Mouse (Mus musculus) intestine, postnatal 0 days (tissue): ENCODE measurements around the gene Srd5a2. TPM values are rescaled to one million over a fixed set of nuclear protein-coding genes. Genes with fewer than 3 reads are reported as not detected.
A peak's percentile ranks its signal among the peaks of the same experiment; 100 is the strongest.
"Not testable (repeated sequence)": the region's sequence is repeated elsewhere in the genome, so short reads cannot be mapped to it uniquely, and the experiment has no call there.

Source experiments
- ATAC-seq: fragments of 200-750 bp; cut with Nextera tagmentation; 2 replicates; pipeline ENCODE4 v1.8.0; 2017; ENCODE audit warnings: mild to moderate bottlenecking, moderate TSS enrichment, moderate library complexity
- H3K27ac ChIP-seq: fragments of 300-500 bp; sonication (generic); 2 replicates; pipeline ENCODE4 v1.5.1; 2014; ENCODE audit warnings: mild to moderate bottlenecking, low read depth, low read length, moderate library complexity
- H3K27me3 ChIP-seq: fragments of 300-500 bp; sonication (generic); replicated peaks from 2 replicates; pipeline ENCODE4 v1.6.1; 2014; ENCODE audit warnings: low read length, mixed read lengths; ENCODE audit not compliant: control insufficient read depth, insufficient read depth
- H3K36me3 ChIP-seq: fragments of 300-500 bp; sonication (generic); 2 replicates; pipeline ENCODE4 v1.6.1; 2014; ENCODE audit warnings: mild to moderate bottlenecking, moderate library complexity; ENCODE audit not compliant: control insufficient read depth, insufficient read depth
- H3K4me1 ChIP-seq: fragments of 300-500 bp; sonication (generic); replicated peaks from 2 replicates; pipeline ENCODE4 v1.6.1; 2014; ENCODE audit warnings: antibody characterized with exemption, low read length, mixed read lengths; ENCODE audit not compliant: control insufficient read depth, insufficient read depth
- H3K4me2 ChIP-seq: fragments of 300-500 bp; sonication (generic); replicated peaks from 2 replicates; pipeline ENCODE4 v1.6.1; 2014; ENCODE audit warnings: low read depth, mild to moderate bottlenecking, moderate library complexity
- H3K4me3 ChIP-seq: fragments of 300-500 bp; sonication (generic); 2 replicates; pipeline ENCODE4 v1.5.1; 2014; ENCODE audit warnings: low read depth, low read length
- H3K9ac ChIP-seq: fragments of 300-500 bp; sonication (generic); 2 replicates; pipeline ENCODE4 v1.6.1; 2014; ENCODE audit warnings: mild to moderate bottlenecking, low read depth, low read length
- H3K9me3 ChIP-seq: fragments of 300-500 bp; sonication (generic); 2 replicates; pipeline ENCODE4 v1.6.1; 2016; ENCODE audit warnings: mixed run types; ENCODE audit not compliant: control insufficient read depth
- CTCF ChIP-seq: sonication (generic); IDR thresholded peaks from 2 replicates; pipeline ENCODE4 v1.5.1; 2016; ENCODE audit warnings: low read depth, mild to moderate bottlenecking, control low read depth, antibody characterized with exemption, moderate library complexity
- WGBS: fragments of 180-500 bp; shearing (Covaris S2); extraction: QIAGEN DNeasy Blood & Tissue Kit; methylation state at CpG from one replicate; pipeline ENCODE4 v1.1.7; 2014; 5-methylcytosine and 5-hydroxymethylcytosine counted together
- polyA plus RNA-seq: library from polyadenylated mRNA; unstranded; fragments of >200 nt; fragmentation: Nextera tagmentation; extraction: Ambion mirVana; gene quantifications from 2 replicates; pipeline ENCODE4 v1.2.1, GENCODE M21; 2015

Gene Srd5a2
- polyA plus RNA-seq, 1 experiment from 2014 or later = not detected

DNA sequence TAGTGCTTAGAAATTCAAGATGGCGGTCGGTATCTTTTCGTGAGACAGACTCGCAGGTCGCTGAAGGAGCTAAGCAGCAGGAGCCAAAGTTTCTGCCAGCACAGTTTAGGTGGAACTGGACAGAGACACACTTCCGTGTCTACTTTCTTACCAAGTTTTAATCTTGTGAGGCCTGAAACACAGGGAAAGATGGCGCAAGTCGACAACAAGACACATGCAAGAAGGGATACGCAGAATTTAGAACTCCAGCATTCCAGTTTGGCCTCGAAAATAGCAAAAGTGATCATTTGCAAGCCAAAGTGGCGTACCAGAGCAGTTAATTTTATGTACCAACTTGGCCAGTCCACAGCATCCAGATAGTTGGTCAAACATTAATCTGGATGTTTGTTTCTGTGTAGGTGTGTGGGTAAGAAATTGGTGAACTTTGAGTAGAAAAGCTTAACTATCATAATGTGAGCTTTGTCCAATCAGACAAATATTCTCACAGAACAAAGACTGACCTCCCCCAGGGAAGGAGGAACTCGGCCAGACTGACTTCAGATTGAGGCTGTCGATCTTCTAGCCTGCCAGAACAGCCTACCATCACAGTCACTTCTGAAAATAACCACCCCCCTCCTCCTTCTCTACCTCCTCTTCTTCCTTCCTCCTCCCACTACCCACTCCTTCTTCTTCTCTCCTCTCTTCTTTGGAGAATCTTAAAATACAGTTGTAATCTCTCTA is 31.2 kb upstream of the Srd5a2 start:
- no peak overlapping the region for H3K27ac ChIP-seq
- no peak overlapping the region for H3K4me3 ChIP-seq
- no peak overlapping the region for H3K4me2 ChIP-seq
- 81% methylated on average over 13 of the region's 13 CpGs for WGBS
- H3K9me3 ChIP-seq = no peaks in the 10 kb centered on the region
- TF ChIP-seq CTCF = no peak
- no peaks in the 10 kb centered on the region for H3K27me3 ChIP-seq
- no peaks in the 10 kb centered on the region for H3K4me1 ChIP-seq
- H3K36me3 ChIP-seq = no peaks in the 10 kb centered on the region
- H3K9ac ChIP-seq = no peak overlapping the region
- no peak for ATAC-seq

DNA sequence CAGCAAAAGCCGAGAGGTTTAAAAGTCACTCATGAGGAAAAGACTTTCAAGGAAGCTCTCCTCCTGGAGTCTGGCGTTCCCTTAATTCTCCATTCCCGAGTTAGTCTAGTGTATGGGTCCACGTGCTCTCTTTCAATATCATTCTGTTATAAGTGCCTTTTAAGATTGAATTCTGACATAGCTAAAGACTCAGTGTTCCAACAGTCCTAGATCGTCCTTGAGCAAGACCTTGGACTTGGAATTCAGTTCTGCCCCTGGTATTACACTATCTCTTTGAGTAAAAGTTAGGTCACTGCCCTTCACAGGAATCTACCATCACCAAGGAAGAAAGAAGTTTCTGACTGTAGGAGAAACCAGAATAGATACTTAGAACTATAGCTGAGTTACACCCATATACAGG is 25.4 kb upstream of the Srd5a2 start:
- H3K4me2 ChIP-seq, ATAC-seq, H3K4me3 ChIP-seq, H3K36me3 ChIP-seq, H3K27ac ChIP-seq, H3K27me3 ChIP-seq, H3K9ac ChIP-seq, H3K9me3 ChIP-seq, H3K4me1 ChIP-seq: not testable (repeated sequence)
- 91% methylated on average over 5 of the region's 5 CpGs for WGBS

DNA sequence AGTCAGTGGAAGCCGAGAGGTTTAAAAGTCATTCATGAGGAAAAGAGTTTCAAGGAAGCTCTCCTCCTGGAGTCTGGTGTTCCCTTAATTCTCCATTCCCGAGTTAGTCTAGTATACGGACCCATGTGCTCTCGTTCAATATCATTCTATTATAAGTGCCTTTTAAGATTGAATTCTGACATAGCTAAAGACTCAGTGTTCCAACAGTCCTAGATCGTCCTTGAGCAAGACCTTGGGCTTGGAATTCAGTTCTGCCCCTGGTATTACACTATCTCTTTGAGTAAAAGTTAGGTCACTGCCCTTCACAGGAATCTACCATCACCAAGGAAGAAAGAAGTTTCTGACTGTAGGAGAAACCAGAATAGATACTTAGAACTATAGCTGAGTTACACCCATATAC is 15.0 kb upstream of the Srd5a2 start:
- H3K9ac ChIP-seq, H3K27me3 ChIP-seq, H3K4me1 ChIP-seq, ATAC-seq, H3K27ac ChIP-seq, H3K36me3 ChIP-seq, H3K9me3 ChIP-seq, H3K4me2 ChIP-seq, H3K4me3 ChIP-seq: not testable (repeated sequence)
- 90% methylated on average over 5 of the region's 5 CpGs for WGBS

DNA sequence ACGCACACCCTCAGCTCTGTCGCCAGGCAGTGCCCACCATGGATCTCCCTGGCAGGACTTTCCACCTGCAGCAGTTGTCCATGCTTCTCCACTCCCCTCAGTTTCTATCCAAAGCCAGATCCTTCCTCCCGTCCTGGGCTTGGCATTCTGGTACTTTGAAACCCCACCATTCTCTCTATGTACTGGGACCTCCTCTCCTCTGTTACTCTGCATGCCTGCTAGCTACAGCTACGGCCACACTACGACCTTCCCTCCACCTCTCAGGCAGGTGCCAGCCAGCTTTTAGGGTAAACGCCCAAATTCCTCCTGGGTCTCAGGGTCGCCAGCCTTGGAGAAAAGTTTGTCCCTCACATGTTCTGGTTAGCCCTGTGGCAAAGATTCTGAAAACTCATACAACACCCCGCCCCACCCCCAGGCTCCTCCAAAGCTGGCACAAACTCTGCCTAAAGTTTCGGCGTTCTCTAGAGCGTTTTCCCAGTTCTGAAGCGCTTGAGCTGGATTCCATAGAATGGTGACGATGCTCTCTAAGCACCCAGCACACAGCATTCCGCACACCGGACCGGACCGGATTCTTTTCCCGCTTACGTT is 607 bp upstream of the Srd5a2 start:
- 4% methylated on average over 19 of the region's 19 CpGs for whole genome bisulfite sequencing
- no peak overlapping the region for H3K9ac ChIP-seq
- H3K4me2 ChIP-seq = no peak overlapping the region
- H3K4me3 ChIP-seq = no peak overlapping the region
- no peaks in the 10 kb centered on the region for H3K9me3 ChIP-seq
- H3K27ac ChIP-seq = no peak overlapping the region
- peaks cover 49% of the 10 kb centered on the region for H3K27me3 ChIP-seq
- no peak for ATAC-seq
- no peaks in the 10 kb centered on the region for H3K4me1 ChIP-seq
- H3K36me3 ChIP-seq = no peaks in the 10 kb centered on the region
- no peak for TF ChIP-seq CTCF

DNA sequence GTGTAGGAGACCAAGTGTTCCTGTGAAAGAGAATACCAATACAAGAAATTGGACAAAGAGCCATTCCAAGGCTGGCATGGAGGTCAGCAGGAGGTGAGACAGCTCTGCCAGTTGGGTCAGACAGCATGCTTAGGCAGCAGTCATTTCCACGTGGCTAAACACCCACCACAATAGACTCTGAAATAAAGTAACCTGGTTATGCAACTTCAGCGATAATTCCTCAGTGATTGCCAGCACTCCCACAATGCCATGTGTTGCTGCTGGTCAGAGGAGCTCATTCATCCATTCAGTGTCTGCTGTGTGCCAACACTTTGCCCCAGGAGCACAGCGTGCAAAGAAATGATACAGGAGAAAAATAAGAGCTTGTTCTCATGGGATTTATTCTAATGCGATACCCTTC is 4.0 kb downstream of the Srd5a2 start:
- Histone ChIP-seq H3K4me1 (no peaks in the 10 kb centered on the region), H3K4me2 (no peak overlapping the region), H3K9me3 (no peaks in the 10 kb centered on the region), H3K27me3 (peaks cover 33% of the 10 kb centered on the region), H3K4me3 (no peak overlapping the region), H3K36me3 (no peaks in the 10 kb centered on the region), H3K9ac (no peak overlapping the region), H3K27ac (no peak overlapping the region)
- TF ChIP-seq CTCF = no peak
- 65% methylated on average over 4 of the region's 4 CpGs for WGBS
- ATAC-seq = no peak

DNA sequence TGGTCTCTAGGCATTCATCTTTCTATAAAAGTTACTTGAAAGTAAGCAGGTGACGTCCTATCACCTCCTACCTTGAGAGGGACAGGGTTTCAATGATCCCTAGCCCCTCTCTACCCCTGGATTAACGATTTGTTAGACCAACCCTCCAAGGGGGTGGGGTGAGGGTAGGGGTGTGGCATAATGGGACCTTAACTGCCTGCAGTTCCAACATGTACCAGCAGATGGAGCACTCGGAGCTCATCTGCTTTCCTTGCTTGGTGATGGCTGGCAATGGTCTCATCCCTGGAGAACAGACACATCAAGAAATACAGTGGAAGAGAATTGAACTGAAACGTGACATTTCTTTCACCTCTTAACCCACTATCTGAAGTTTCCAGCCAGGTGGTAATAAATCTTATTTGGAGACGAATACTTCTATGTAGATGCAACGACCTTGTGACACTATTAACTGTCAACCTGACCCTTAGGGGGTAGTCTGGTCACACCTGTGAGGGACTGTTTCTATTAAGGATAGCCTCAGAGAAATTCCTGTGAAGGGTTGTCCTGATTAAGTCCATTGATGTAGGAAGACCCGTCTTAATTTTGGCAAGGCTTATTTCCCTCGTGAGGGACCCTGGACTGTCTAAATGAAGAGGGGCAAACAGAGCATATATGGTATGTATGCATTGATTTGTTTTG is 27.1 kb downstream of the Srd5a2 start:
- TF ChIP-seq CTCF = peak; percentile 97
- no peaks in the 10 kb centered on the region for H3K4me1 ChIP-seq
- H3K4me3 ChIP-seq = no peak overlapping the region
- H3K4me2 ChIP-seq = no peak overlapping the region
- no peaks in the 10 kb centered on the region for H3K36me3 ChIP-seq
- no peak overlapping the region for H3K9ac ChIP-seq
- peak; percentile 59 for ATAC-seq
- H3K27me3 ChIP-seq = no peaks in the 10 kb centered on the region
- H3K9me3 ChIP-seq = no peaks in the 10 kb centered on the region
- no peak overlapping the region for H3K27ac ChIP-seq
- WGBS = 33% methylated on average over 8 of the region's 8 CpGs
